Mouse (Mus musculus) heart, adult 2 months (tissue): ENCODE results near the gene Ints12.
A peak's percentile ranks its signal among the peaks of the same experiment; 100 is the strongest.

Experiments used
- CTCF ChIP-seq: fragments of 200-600 bp; IDR thresholded peaks from 2 replicates; pipeline ENCODE4 v1.8.1; 2022; ENCODE audit warnings: antibody characterized with exemption, mild to moderate bottlenecking, moderate library complexity
- EP300 ChIP-seq: fragments of 200-500 bp; IDR thresholded peaks from 2 replicates; pipeline ENCODE4 v1.6.1; 2011; ENCODE audit warnings: low read depth, low read length, control low read depth; ENCODE audit not compliant: insufficient read depth
- POLR2A ChIP-seq: fragments of 200-500 bp; IDR thresholded peaks from 2 replicates; pipeline ENCODE4 v1.6.1; 2011; ENCODE audit warnings: mild to moderate bottlenecking, low read depth, low read length, control low read depth; ENCODE audit not compliant: insufficient read depth

DNA sequence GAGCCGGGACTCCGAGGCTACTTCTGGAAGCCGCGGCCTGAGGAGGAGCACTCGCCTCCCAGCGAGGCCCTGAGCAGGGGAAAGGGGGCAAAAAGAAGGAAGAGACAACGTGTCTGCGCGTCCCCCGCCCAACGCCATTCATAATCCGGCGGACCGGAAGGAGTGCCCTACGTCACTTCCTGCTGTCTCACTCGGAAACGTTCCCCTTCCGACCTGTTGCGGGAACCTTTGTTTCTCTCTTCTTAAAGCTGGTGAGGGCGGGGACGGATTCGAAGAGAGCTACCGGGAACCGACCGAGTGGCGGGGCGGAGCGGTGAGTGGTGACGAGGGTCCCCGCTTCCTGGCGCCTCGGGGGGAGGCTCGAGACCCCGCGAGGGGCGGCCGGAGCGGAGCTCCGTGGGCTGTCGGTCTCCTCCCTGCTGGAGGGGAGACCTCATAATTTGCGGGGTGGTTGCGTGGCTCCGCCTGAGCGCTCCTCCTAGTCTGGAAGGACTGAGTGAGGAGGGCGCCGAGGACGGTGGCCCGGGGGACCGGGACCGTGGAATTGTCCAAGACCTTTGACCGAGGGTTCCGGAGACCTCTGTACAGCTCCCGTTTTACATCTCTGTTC, at the start of gene Ints12, which contains the start of gene Gstcd:
- TF ChIP-seq CTCF (peak; percentile 3; the same call in 1 of the 2 replicates), POLR2A (peak; percentile 72), EP300 (peak; percentile 70; the same call in 1 of the 2 replicates)
